Mouse (Mus musculus) midbrain, embryonic 11.5 days (tissue): ENCODE measurements at regions not wholly inside any gene's neighbourhood (a gene's known extent, or its start where the extent isn't known, plus 50 kb on each side); places are given as distances from the start of the nearest gene placed in this dataset.

Experiments
- ATAC-seq: fragments of 200-750 bp; cut with Nextera tagmentation; 2 replicates; pipeline ENCODE4 v1.8.0; 2017; ENCODE audit warnings: moderate TSS enrichment, moderate library complexity; ENCODE audit not compliant: low FRiP score
- DNase-seq: peaks from one replicate; pipeline ENCODE4 v3.0.0; 2015; ENCODE audit warnings: low spot score; ENCODE audit errors: missing footprints
- H3K27ac ChIP-seq: fragments of 300-500 bp; sonication (generic); 2 replicates; pipeline ENCODE4 v1.5.1; 2014; ENCODE audit warnings: low read depth, low read length
- H3K27me3 ChIP-seq: fragments of 300-500 bp; sonication (generic); 2 replicates; pipeline ENCODE4 v1.6.1; 2014; ENCODE audit warnings: mild to moderate bottlenecking, low read length, moderate library complexity, mixed read lengths; ENCODE audit not compliant: control insufficient read depth, insufficient read depth
- H3K36me3 ChIP-seq: fragments of 300-500 bp; sonication (generic); 2 replicates; pipeline ENCODE4 v1.6.1; 2014; ENCODE audit warnings: mild to moderate bottlenecking, low read length, moderate library complexity, mixed read lengths; ENCODE audit not compliant: control insufficient read depth, insufficient read depth
- H3K4me1 ChIP-seq: fragments of 300-500 bp; sonication (generic); 2 replicates; pipeline ENCODE4 v1.6.1; 2014; ENCODE audit warnings: low read length; ENCODE audit not compliant: control insufficient read depth, insufficient read depth
- H3K4me2 ChIP-seq: fragments of 300-500 bp; sonication (generic); 2 replicates; pipeline ENCODE4 v1.6.1; 2014; ENCODE audit warnings: mild to moderate bottlenecking, moderate library complexity
- H3K4me3 ChIP-seq: fragments of 300-500 bp; sonication (generic); 2 replicates; pipeline ENCODE4 v1.5.1; 2014; ENCODE audit warnings: low read depth, low read length
- H3K9ac ChIP-seq: fragments of 300-500 bp; sonication (generic); 2 replicates; pipeline ENCODE4 v1.6.1; 2014; ENCODE audit warnings: low read length
- H3K9me3 ChIP-seq: fragments of 300-500 bp; sonication (generic); 2 replicates; pipeline ENCODE4 v1.6.1; 2016; ENCODE audit warnings: low read length; ENCODE audit not compliant: control insufficient read depth
- WGBS: fragments of 180-500 bp; shearing (Covaris S2); extraction: QIAGEN DNeasy Blood & Tissue Kit; methylation state at CpG from one replicate; pipeline ENCODE4 v1.1.7; 2014; 5-methylcytosine and 5-hydroxymethylcytosine counted together

DNA sequence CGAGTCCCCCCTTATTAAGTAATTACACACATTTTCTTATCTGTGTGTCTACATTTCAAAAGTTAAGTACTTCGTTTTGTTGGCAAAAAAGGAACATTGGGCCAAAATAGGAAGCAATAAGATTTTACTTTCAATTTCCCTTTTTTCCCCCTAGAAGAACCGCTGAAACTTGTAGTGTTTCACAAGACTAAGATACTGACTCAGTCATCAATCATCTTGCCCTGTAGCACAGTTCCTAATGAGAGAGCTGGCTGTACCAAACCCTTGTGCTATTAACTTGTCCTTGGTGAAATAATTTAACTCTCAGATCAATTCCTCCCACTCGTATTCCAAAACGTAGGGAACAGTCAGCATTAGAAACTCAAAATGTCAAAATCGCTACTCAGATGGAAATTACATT, 66.6 kb upstream of the Rap2b start:
- ATAC-seq: no peak
- H3K9ac ChIP-seq: no peak overlapping the region

DNA sequence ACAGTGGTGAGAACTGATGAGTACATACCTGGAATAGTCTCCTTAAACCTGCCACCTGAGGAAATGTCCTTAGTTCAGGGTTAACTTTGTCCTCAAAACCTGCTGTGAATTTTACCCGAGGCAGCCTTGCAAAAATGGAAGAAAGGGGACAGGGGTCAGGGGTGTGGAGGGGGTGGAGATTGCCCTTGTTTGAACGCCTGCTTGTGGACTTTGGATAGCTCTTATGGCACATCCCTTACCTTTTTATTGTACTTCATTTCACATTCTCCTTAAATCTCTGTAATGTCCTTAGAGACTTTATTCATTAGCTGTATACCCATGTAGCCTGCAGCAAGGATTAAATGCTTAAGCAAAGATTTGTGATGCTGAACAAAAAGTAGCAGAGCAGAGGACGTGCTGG, 64.1 kb upstream of the Rap2b start:
- Histone ChIP-seq H3K27me3 (no peaks in the 10 kb centered on the region), H3K27ac (no peak overlapping the region), H3K36me3 (no peaks in the 10 kb centered on the region), H3K4me1 (no peaks in the 10 kb centered on the region), H3K4me3 (no peak overlapping the region), H3K9me3 (no peaks in the 10 kb centered on the region), H3K4me2 (no peak overlapping the region), H3K9ac (no peak overlapping the region)
- DNase-seq (no peak), ATAC-seq (no peak)
- WGBS: 60% methylated on average over 3 of the region's 3 CpGs

More for the DNA sequence above, 66.6 kb upstream of the Rap2b start:
- Histone ChIP-seq H3K27me3 (no peaks in the 10 kb centered on the region), H3K27ac (no peak overlapping the region), H3K4me3 (no peak overlapping the region), H3K4me2 (no peak overlapping the region), H3K4me1 (no peaks in the 10 kb centered on the region), H3K9me3 (no peaks in the 10 kb centered on the region), H3K36me3 (no peaks in the 10 kb centered on the region)
- DNase-seq: no peak
- 91% methylated on average over 6 of the region's 6 CpGs for WGBS

DNA sequence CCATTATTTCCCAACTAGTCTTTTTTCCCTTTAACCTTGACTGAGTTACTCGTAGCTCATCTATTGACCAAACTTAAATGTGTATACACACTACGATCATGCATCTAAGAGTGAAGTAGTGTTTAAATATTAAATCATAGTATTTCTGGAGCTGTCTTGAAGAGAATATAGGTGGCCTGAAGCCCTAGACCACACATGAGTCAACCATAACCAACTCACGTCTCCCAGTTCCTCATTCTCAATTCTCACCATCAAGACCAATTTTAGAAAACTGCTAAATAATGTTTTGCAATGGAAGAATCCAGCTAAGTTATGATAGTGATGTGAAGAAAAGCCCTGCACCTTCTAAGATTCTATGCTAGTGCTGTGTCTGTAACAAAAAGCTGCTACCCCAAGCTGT, 59.2 kb upstream of the Rap2b start:
- Histone ChIP-seq H3K4me3 (no peak overlapping the region), H3K4me1 (no peaks in the 10 kb centered on the region), H3K4me2 (no peak overlapping the region), H3K9ac (no peak overlapping the region), H3K36me3 (no peaks in the 10 kb centered on the region), H3K9me3 (no peaks in the 10 kb centered on the region), H3K27me3 (no peaks in the 10 kb centered on the region), H3K27ac (no peak overlapping the region)
- ATAC-seq (no peak), DNase-seq (no peak)
- 90% methylated on average over 3 of the region's 3 CpGs for WGBS

GRCm38 (mm10) chr3:61303485-61303884, 58.0 kb upstream of the Rap2b start:
- no peaks in the 10 kb centered on the region for H3K9me3 ChIP-seq
- no peaks in the 10 kb centered on the region for H3K4me1 ChIP-seq
- H3K9ac ChIP-seq: no peak overlapping the region
- H3K27me3 ChIP-seq: no peaks in the 10 kb centered on the region
- DNase-seq (no peak), ATAC-seq (no peak)
- H3K36me3 ChIP-seq: no peaks in the 10 kb centered on the region
- H3K4me2 ChIP-seq: no peak overlapping the region
- 78% methylated on average over 3 of the region's 3 CpGs for WGBS
- no peak overlapping the region for H3K27ac ChIP-seq
- no peak overlapping the region for H3K4me3 ChIP-seq

DNA sequence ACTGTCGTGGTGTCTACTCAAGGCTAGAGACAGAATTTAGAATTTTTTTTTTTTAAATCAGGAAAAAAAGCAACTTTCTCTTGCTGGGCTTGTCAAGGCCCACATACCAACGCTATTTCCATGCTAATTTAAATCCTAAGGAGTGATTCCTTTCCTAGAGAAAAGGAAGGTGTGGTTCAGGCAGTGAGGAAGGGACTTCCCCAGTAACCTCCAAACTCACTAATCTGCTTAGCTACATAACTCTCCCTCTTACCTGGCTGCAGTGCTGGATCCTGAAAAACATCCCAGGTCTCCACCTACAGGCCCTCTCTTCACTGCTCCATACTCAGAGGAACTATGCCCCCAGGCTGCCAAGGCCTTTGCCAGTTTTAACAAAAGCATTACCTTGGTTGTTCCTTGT, 55.1 kb upstream of the Rap2b start:
- 43% methylated on average over 2 of the region's 2 CpGs for WGBS

DNA sequence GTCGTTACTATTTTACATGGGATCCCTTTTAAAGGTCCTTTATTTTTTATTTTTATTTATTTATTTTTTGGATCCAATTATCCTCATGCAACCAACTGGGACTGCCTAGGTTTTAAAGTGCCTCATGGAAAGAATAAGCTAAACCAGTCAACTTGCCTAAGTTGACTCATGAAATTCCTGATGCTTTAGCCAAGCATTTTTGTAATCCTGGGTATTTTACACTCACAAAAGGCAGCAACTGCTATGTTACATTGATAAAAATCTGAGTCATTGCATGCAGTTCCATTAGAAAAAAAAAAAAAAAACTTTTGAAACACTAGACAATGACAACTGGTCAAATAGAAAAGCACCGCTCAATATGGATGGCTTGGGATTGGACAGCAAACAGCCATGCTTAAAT, 52.7 kb upstream of the Rap2b start:
- Histone ChIP-seq H3K9ac (no peak overlapping the region), H3K27me3 (no peaks in the 10 kb centered on the region), H3K36me3 (no peaks in the 10 kb centered on the region), H3K4me2 (no peak overlapping the region), H3K27ac (no peak overlapping the region), H3K4me1 (no peaks in the 10 kb centered on the region), H3K4me3 (no peak overlapping the region), H3K9me3 (no peaks in the 10 kb centered on the region)
- DNase-seq: no peak
- ATAC-seq: no peak
- 92% methylated on average over 2 of the region's 2 CpGs for WGBS

More for the DNA sequence above, 55.1 kb upstream of the Rap2b start:
- Histone ChIP-seq H3K27ac (no peak overlapping the region), H3K4me2 (no peak overlapping the region), H3K9me3 (no peaks in the 10 kb centered on the region), H3K9ac (no peak overlapping the region), H3K36me3 (no peaks in the 10 kb centered on the region), H3K27me3 (no peaks in the 10 kb centered on the region), H3K4me3 (no peak overlapping the region), H3K4me1 (no peaks in the 10 kb centered on the region)
- DNase-seq (no peak), ATAC-seq (no peak)

DNA sequence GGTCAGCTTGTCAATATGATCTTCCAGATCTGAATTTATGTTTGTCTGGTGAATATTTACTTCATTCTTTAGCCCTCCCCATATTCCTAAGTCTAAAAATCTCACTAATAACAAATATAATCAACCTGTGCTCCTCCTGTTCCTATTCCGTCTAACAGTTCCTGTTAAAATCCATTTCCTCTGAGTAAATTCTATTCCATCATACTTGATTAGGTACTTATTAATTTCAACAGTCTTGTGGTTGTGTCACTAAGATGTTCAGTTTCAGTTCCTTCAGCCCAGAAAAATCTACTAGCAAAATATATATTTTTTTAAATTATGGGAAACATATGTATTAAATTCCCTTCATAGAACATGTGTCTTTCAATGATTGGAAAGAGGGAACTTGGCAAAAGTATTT, 52.2 kb upstream of the Rap2b start:
- H3K4me1 ChIP-seq: no peaks in the 10 kb centered on the region
- no peak for ATAC-seq
- H3K36me3 ChIP-seq: no peaks in the 10 kb centered on the region
- no peaks in the 10 kb centered on the region for H3K27me3 ChIP-seq
- no peak overlapping the region for H3K27ac ChIP-seq
- 93% methylated on average over 1 of the region's 1 CpGs for WGBS
- H3K4me3 ChIP-seq: no peak overlapping the region
- no peak for DNase-seq
- no peak overlapping the region for H3K4me2 ChIP-seq
- no peaks in the 10 kb centered on the region for H3K9me3 ChIP-seq
- no peak overlapping the region for H3K9ac ChIP-seq
